Mouse (Mus musculus): ENCODE results near the gene Bend7.

Bend7 gene

DNA sequence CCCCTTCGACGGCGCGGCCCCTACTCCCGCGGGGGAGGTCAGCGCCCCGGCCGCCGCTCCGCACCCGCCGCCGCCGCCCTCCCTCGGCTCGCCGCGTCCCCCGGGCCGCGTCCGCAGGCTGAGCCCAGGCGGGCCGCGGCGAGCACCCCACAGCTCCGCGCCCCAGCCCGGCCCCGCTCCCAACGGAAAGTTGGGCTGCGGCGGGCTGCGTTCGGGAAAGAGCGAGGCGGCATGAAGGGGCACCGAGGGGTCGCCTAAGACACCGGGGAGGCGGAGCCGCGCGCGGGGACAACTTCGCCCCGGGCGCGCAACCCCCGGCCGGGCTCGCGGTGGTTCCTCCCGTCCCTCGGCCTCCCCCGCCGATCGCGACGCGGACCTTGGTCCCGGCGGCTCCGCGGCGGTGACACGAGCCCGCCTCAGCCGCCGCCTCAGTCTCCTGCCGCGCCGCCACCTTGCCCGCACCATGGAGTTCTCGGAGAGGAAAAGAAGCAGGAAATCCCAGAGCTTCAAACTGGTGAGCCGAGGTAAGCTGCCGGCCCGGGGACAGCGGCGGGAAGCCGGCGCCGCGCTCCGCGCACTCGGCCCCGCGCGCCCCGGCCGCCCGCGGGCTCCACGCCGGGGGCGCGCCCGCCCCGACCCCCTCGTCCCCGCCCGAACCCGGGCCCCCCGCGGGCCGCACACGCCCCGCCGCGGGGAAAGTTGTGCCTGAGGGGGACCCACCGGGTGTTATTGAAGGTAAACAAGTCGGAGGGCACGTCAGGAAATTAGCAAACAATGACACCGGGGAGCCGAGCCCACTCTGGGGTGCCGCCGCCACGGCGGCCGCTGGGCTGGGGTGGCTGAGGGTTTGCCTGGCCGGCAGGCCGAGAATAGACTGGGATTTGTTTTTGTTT lies at the start of gene Bend7:
TSS of gene Bend7 (plus strand) at position 63 of the 893 bp plus-strand sequence.
- DNase-seq: peak; percentile 52

DNA sequence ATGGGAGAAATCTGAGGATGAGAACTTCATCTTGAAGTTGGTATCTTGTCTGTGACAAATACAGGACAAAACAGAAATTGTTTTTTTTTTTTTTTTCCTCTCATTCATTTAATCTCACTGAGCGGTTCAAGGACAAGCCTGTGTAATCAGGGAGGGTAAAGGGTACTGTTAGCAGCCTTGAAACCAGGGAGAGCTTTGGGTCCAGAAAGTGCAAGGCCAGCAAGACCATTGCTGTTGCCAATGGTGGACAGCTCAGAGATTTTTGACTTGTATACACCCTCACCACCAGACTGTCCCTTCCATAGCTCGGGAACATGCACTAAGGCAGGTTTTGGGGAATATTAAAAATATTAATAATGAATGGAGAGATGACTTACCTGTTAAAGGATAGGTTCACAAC lies 49.0 kb upstream of the Bend7 start:
- DNase-seq: no peak

DNA sequence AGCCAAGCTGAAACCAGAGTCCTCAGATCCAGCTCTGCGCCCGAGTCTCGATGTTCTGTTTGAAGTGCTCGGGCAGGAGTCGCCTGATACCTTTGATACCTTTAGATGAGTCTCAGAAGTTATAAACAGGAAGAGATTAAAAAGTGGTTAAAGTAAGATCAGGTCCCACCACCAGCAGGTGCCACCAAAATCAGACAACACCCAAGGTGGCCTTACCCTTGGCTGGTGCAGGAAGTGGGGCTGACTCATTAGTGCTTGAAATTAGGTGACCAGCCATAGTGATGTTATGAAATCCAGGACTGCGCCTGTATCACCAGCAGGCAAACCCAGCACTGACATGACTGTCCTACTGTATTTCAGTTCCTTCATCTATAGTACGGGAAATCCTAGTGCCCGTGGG lies 47.9 kb upstream of the Bend7 start:
- DNase-seq: no peak

DNA sequence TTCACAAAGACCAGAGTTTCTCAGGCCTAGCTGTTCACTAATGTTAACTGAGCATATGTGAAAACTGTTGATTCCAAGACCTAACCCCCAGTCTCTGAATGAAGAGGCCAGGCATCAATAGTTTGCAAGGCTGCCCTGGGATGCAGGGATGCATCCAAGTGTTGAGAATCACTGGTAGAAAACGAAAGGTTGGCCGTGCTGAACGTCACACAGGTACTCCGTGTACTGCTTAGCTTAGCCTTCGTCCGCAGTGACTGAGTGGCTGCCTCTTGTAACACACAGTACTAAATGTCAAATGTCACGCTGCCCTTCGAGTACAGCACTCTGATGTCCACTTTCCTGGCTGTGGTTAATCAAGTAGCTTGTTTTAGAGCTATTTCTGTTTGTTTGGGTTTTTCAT lies 46.0 kb upstream of the Bend7 start:
- no peak for DNase-seq

DNA sequence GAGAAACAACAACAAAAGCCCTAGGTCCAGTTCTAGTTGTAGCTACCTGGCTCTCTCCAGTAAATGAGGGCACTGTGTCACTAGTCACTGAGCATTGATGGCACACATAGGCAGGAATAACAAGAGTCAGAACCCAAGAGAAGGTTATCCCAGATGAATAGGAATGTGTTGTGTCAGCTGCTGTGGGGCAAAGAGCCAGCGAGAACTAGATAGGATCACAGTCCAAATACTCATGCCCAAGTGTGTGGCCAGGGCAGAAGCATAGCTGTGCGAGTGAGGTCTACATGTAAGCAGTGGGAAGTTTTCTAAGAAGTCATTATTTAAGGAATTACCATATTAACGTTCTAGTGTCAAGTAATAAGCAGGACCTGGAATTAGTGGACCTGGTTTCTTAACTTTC lies 37.7 kb upstream of the Bend7 start:
- DNase-seq: no peak

DNA sequence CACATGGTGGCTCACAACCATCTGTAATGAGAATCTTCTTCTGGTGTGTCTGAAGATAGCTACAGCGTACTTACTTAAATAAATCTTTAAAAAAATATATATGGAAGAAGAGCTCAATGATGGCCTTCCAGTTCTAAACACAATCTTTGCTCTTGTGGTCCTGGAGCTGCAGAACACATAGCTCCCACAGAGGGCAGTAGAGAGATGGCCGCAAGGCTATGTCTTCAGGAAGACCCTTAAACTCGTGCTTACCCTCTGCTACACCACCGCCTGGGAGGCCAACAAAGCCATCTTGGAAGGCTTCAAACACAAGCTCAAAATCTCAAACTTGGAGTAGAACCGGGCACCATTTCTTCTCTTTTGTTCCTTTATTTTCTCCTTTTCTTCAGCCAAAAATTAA lies 6.4 kb upstream of the Bend7 start:
- peak; percentile 25 for DNase-seq

DNA sequence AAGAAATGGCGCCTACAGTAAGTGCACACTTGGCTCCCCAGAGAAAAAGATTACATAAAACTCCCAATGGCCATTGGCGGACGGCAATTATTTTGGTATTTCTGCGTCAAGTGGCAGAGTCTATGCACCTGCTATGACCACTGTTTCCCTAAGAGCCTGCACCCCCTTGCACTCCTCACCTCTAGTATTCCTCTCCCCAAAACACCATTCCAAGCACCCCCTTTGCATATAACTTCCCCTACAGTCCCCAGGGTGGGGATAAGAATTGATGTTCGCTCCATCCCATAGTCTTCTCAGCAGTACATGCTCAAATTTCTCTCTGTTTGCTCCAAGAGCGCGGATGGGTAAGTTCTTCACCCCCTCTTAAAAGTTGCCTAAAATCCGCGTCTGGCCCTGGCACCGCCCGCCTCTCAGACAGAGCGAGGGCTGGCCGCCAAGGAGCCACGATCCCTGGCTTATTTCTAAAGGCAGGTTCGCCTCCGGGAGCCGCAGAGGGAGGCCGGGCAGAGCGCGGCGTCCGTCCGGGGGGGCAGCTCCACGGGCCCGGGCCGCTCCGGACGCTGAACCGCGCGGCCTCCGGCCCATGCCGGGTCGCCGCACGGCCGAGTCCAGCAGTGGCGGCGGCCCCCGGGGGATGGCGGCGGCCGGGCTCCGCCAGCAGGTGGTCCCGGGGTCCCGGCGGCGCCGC lies 406 bp upstream of the Bend7 start:
- no peak for DNase-seq

DNA sequence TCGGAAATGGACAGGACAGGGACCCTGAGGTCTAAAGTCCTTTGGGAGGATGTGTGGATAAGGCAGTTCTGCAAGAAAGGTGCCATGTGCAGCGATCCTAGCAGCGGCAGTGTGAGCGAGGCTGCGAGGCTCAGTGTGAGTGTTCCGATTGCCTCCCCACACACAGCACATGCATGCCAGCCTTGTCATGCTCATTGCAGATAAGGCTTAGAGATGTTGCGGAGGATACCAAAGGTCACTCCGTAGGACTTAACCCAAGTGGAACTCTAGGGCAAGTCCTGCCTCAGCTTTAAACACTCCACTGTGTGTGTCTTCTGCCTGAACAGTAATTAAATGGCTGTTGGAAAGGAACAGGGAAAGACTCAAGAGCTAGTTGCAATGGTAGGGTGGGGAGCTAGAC lies 5.5 kb downstream of the Bend7 start:
- DNase-seq: no peak

DNA sequence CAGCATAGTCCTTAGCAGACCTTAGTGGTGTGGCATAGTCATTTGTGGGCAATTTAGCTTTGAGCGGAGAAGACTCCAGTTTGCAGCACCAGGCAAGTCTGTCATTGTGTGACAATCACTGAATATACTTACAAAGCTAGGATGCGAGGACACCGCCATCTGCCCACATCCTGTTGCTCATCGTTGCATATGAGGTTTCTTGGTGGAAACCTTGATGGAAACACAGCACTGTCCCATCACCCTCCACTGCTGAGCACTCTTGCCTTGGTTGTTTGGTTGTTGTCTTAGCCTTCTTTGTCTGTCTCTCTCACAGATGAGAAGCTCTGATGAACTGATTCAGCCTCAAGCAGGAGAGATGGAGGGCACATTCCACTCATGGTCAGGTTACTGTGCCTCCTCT lies 12.5 kb downstream of the Bend7 start:
- DNase-seq: no peak

DNA sequence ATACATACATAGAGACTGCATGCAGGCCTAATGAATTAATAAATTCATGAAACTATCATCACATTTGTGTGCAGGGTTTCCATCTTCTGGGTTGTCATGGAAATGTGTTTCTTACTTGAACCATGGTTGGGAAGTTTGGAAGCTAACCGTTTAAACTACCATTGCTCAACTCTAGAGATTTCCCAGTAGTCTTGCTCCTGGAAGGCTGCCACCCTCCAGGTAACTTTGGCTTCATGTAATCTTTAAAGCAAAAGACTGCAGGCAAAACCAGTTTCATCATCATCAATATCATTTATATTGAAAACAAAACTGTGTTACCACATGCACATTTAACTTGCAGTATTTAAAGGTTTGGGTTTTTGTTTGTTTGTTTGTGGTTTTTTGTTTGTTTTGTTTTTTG lies 16.3 kb downstream of the Bend7 start:
- DNase-seq: no peak

DNA sequence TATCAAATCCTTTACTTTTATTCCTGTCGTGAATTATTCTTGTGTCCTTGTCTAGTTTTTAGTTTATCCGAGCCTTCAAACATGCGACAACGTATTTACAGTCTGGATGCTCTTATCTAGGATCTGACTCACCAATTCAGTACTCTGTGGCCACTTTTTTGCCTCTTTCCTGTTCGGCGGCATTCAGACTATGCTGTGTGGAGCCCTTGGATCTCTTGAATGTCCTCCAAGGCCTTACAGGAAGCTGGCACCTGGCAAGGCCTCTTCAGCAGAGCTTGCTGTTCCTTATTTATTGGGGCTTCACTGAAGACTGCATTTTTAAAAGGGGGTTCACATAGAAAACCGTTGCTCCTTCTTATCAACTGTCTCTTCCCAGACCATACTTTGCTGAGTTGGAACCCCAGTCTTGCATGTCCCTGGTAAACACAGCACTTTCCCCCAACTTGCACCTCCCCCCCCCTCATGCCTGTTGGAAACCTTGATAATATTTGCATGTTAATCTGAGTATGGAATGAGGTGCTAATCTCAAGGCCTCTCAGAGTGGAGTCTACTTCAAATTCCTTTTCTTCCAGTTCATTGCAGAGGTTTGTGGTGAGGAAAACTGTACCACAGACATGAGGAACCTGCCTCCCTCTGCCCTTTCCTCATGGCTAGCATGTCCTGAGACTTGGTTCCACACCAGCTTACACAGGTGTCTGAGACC lies 18.6 kb downstream of the Bend7 start:
- peak; percentile 44 for DNase-seq

DNA sequence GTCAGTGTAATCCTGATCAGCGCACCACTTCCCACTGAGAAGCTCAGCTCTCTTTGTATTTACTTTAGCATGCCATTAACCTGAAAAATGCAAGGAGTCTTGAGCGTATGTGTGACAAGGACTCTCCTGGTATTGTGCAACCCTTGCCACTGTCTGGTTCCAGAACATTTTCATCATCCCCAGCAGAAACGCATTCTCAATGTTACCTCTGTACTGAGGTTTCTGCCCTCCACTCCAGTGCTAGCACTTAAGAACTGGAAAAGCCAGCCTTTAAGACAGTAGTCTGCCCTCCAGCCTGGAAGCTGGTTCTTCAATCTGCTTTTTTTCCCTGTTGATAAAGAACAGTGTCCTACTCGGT lies 19.1 kb downstream of the Bend7 start:
- DNase-seq: peak; percentile 37

DNA sequence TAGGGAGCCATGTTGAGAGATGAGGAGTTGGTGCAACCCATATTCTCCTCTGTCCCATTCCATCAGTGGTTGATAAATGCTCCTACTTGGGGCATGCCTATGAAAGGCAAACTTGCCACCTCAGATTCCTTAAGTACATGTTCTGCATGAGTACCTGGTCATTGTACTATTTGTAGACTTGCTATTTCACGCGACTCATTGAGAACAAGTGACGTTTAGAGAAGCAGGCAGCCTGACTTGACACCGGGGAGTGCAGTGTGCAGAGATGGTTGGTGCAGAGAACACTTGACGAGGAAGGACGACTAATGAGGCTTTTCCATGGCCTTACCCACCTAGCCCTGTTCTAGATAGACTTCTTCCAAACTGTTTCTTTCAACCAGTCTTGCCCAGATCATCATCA lies 34.3 kb downstream of the Bend7 start:
- DNase-seq: no peak

DNA sequence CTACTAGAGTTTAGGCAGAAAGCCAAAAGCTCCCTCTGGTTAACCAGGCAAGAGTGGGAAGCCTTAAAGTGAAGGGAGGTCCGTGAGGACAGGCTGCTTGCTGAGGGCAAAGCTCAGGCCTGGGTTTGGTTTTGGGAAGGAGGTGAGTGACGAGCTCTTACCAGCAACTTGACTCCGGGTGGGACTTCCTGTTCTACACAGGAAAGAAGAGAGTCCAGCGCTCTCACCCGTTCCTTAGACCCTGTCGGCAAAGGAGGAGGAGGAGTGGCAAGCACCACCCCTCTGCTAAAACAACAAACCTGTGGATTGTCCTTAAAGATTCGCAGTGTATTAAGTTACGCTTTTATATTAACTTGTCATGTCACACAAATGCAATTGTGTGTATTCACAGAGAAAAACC lies 38.1 kb downstream of the Bend7 start:
- no peak for DNase-seq

DNA sequence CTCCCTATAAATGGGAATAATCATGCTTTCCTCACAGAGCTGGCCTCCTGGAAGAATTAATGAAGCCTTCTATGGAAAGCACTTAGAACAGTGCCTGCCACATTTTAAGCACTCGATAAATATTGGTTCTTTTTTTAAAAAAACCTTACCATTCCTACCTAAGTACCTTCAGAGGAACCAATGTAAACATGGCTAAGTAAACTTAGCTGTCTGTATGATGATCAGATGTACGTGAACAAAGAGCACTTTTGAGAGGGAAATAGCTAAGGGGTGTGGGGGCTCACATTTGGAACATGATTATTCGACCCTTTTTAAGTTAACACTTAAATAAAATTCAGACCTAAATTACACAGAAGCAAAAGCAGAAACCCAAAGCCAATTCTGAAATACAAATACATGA lies 39.6 kb downstream of the Bend7 start:
- no peak for DNase-seq

DNA sequence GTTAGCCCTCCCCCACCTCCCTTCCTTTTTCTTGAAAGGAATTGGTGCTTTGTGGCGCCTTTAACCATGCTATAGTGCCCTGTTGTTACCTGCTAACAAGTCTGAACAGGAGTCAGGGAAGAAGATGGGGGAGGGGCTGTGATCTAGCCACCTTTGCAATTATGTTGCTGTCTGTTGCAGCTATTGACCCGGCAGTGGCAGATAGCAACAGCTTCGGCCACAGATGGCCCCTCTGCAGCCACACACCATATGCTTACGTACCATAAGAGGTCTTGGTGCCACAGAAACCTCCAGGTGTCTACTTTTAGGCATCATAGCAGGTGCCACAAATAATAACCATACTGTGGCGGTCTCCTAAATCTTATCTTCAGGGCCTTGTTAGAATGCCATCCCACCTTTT lies 43.1 kb downstream of the Bend7 start:
- DNase-seq: no peak

DNA sequence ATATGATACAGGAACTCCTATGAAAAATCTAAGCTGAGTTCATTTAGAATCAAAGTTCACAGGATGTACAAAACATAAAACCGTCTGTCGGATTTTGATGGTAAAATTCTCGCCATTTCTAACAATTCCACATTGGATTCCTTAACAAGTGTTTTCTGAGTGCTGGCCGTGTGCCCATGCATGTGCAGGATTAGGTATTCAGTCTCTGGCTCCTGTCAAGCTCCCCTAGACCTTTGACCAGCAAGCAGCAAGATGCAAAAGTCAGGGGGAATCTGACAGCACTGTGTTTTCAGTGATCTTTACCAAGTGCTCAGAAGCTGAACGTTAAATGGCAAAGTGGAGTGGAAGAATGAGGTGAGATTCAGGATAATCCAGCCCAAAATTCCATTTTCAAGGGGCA lies 44.3 kb downstream of the Bend7 start:
- DNase-seq: no peak

DNA sequence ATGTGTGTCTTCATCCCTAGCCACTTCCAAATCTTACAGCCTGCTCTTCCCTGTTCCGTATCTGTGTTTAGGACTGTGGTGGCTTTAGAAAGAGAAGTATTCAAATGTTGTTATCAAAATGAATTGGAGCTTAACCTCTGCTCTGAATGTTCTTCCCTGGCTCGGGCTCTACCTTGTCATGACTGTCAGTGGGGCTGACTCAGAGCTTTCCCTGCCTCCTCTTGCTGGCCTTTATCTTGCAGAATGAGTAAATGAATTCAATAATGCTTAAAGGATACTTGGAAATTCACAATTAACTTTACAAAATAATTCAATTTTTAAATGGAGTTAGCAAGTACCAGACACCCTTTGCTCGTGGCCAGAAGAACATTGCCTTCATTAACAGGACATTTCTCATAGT lies 46.4 kb downstream of the Bend7 start:
- DNase-seq: no peak

DNA sequence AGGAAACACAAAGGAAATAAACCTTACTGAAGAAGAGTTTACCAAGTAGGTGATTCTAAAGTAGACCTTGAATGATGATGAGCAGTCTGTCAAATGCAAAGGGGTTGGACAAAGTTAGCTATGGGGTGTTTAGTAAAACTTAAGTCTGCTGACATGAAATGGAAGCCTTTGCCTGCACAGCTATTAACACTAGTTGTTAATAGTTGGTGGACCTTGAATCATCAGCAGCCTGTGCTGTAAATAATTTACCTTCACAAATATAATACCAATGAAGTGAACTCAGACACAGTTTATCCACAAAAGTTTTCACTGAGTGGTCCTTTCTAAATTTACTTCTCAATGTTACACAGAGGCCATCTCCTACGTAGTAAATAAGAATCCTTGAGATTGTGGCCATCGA lies 52.7 kb downstream of the Bend7 start:
- DNase-seq: no peak

DNA sequence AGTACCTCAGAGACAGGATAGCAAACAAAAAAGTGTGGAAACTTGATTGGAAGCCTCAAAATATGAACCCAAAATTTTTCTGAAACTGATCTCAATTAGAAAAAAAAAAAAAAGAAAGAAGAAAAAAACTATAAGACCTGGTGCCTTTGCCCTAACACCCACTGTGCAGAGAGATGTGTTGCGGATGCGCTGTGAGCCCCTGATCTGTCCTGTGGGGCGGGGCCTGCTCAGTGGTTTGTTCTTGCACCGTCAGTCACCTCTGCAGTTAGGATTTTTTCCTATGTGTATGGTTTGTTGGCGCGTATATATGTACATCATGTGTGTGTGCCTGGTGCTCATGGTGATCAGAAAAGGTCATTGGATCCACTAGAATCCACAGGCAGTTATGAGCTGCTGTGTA lies 56.3 kb downstream of the Bend7 start:
- no peak for DNase-seq

DNA sequence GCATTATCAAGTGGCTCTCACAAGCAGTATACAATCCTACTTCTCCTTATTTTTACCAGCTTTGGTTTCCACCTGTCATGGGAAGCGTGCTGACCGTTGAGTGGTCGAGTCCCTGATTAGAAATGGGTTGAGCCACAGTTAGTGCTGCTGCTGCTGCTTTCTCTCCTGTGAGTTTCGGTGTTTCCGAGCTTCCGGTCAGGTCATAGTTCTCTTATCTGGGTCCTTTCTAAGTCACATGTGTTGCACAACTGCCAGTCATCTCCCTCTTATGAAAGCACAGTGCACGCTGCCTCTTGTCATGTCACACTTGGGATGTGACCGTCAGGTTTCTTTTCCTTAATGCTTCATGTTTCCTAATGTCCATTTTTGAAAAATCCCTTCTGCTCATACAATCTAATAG lies 59.7 kb downstream of the Bend7 start:
- peak; percentile 12 for DNase-seq

DNA sequence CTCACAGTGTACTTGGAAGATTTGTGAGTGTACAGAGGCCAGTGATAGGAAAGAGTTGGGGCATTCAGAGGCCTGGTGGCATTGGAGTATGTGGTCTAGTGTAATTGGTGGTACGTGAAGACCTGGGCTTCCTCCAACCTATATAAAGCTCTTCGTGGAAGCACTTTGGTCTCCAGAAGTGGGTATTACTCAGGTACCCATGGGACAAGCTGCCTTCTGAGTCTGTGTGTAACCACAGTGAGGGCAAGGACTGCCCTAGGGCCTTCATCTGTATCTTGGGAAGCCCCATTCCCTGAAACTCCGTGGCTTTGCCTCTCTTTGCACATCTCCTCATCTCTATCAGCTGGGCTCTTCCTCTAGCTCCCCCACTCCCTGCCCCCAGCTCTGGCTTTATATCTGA lies 64.0 kb downstream of the Bend7 start:
- no peak for DNase-seq

DNA sequence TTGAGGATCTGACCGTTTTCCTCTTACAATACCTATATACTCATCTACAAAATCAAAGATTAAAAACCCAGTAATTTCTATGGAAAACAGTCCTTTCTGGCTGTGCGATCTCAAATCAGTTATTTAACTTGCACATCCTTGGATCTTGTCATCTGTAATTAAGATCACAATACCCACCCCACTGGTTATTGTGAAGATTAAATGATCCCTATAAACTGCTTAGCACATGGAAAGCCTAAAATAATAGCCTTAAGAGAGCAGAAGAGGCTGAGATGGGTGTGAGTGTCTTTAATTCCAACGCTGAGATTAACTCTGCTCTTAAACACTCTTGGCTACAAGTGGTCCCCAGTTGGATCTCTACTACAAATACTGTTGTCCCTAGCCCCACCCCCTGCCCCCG lies 64.8 kb downstream of the Bend7 start:
- DNase-seq: no peak

All from lung, postnatal 14 days (tissue).